Mouse (Mus musculus): Measurements from ENCODE around the gene Trpm8. TPM values are rescaled to one million over a fixed set of nuclear protein-coding genes. Genes with fewer than 3 reads are reported as not detected.

Gene Trpm8
- polyA plus RNA-seq, 1 experiment from 2014 or later: 0.01 TPM

- no peak for DNase-seq (ENCODE audit: low read depth, low spot score)
- no peak for TF ChIP-seq CTCF (IDR thresholded peaks at IDR 0.05)
- in situ Hi-C loops (cut with MboI; ENCODE audit: low pct_unique_long_range_greater_than_20kb): loop anchor here (25.0 kb wide), 1 partner anchor 462 kb away; no protein-coding TSS in a partner anchor
- ChIA-PET POLR2A (no interaction called here), CTCF (interaction anchor here (1.4 kb wide), 1 partner anchor 10 kb away, joined by 3 read pairs; no protein-coding TSS in a partner anchor)
- peaks cover 11% of the 10 kb centered on the region for H3K27me3 ChIP-seq
- no peak for ATAC-seq
These were observed 21.4 kb downstream of the Trpm8 start for GRCm38 (mm10) chr1:88298686-88299528.

GRCm38 (mm10) chr1:88299529-88299945 lies 22.1 kb downstream of the Trpm8 start:
- ATAC-seq: no peak
- in situ Hi-C loops (cut with MboI; ENCODE audit: low pct_unique_long_range_greater_than_20kb): loop anchor here (25.0 kb wide), 1 partner anchor 462 kb away; no protein-coding TSS in a partner anchor
- TF ChIP-seq CTCF (IDR thresholded peaks at IDR 0.05): no peak

GRCm38 (mm10) chr1:88300301-88301050 lies 23.0 kb downstream of the Trpm8 start:
- POLR2A ChIA-PET: no interaction called here
- no peak for TF ChIP-seq CTCF (IDR thresholded peaks at IDR 0.05)
- DNase-seq (ENCODE audit: low read depth, low spot score) (no peak), ATAC-seq (no peak)
- in situ Hi-C loops (cut with MboI; ENCODE audit: low pct_unique_long_range_greater_than_20kb): no loop called here
- CTCF ChIA-PET: interaction anchor here (1.4 to 2.2 kb wide), 3 partner anchors 8 to 11 kb away, joined by 3 to 10 read pairs (median 9); no protein-coding TSS in a partner anchor
- H3K27me3 ChIP-seq: peaks cover 15% of the 10 kb centered on the region

More at GRCm38 (mm10) chr1:88299529-88299945, 22.1 kb downstream of the Trpm8 start:
- no peak for DNase-seq (ENCODE audit: low read depth, low spot score)
- CTCF ChIA-PET: interaction anchor here (1.4 kb wide), 1 partner anchor 10 kb away, joined by 3 read pairs; no protein-coding TSS in a partner anchor
- peaks cover 13% of the 10 kb centered on the region for H3K27me3 ChIP-seq
- POLR2A ChIA-PET: no interaction called here

DNA sequence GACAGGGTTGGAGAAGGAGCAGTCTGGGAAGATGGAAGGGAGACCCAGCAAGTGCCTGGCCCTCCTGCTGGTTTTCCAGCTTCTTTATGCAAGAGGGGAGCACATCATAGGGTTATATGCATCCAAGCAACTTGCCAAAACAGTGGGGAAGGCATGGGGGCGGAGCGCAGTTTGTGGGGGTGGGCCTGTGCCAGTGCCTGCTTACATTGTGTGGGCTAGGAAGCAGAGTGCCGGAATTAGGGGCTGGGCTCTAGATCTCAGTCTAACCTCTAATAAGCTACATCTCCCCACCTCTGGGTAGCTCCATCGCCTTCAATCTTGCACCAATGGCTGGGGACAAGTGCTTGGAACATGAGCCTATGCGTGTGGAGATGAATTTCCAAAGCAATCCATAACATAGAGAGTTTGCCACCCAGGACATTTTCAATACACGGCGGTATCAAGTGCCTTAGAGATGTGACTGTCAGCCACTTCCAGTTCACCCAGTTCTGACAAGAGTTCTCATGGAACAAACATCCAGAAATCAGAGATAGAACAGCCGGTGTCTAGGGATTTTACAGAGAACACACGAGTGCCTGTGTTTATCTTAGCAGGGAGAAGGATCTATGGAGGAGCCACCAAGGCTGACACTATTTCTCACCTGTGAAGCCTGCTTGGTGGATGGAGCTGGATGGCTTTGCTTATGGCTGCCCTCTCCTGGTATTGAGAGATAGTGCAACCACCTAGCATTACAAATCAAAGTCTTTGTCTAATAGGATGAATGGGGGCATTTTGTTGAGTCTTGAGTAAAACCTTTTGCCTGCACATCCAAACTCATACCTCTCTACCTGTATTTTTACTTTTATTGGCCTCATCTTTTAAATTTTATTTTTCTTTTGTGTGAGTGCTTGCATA lies 23.9 kb downstream of the Trpm8 start:
- DNase-seq (ENCODE audit: low read depth, low spot score) (no peak), ATAC-seq (no peak)
- ChIA-PET POLR2A (interaction anchor here (1.6 kb wide), 1 partner anchor 9 kb away, joined by 4 read pairs; no protein-coding TSS in a partner anchor), CTCF (interaction anchor here (2.0 to 2.2 kb wide), 2 partner anchors 9 to 11 kb away, joined by 9 to 10 read pairs; no protein-coding TSS in a partner anchor)
- in situ Hi-C loops (cut with MboI; ENCODE audit: low pct_unique_long_range_greater_than_20kb): no loop called here
- peak; percentile 66 for TF ChIP-seq CTCF (IDR thresholded peaks at IDR 0.05)
- H3K27me3 ChIP-seq: peaks cover 12% of the 10 kb centered on the region

GRCm38 (mm10) chr1:88302057-88302740 lies 24.7 kb downstream of the Trpm8 start:
- peaks cover 16% of the 10 kb centered on the region for H3K27me3 ChIP-seq
- ChIA-PET CTCF (interaction anchor here (0.8 to 2.2 kb wide), 3 partner anchors 10 to 20 kb away, joined by 3 to 10 read pairs (median 9); no protein-coding TSS in a partner anchor), POLR2A (interaction anchor here (1.6 kb wide), 1 partner anchor 10 kb away, joined by 4 read pairs; no protein-coding TSS in a partner anchor)
- in situ Hi-C loops (cut with MboI; ENCODE audit: low pct_unique_long_range_greater_than_20kb): no loop called here
- TF ChIP-seq CTCF (IDR thresholded peaks at IDR 0.05): no peak
- ATAC-seq (no peak), DNase-seq (ENCODE audit: low read depth, low spot score) (no peak)

GRCm38 (mm10) chr1:88303762-88304161 lies 26.3 kb downstream of the Trpm8 start:
- ChIA-PET POLR2A (no interaction called here), CTCF (interaction anchor here (1.2 kb wide), 1 partner anchor 39 kb away, joined by 3 read pairs; no protein-coding TSS in a partner anchor)
- ATAC-seq (no peak), DNase-seq (ENCODE audit: low read depth, low spot score) (no peak)
- TF ChIP-seq CTCF (IDR thresholded peaks at IDR 0.05): no peak
- in situ Hi-C loops (cut with MboI; ENCODE audit: low pct_unique_long_range_greater_than_20kb): no loop called here
- peaks cover 13% of the 10 kb centered on the region for H3K27me3 ChIP-seq

GRCm38 (mm10) chr1:88304261-88304985 lies 27.0 kb downstream of the Trpm8 start:
- POLR2A ChIA-PET: no interaction called here
- in situ Hi-C loops (cut with MboI; ENCODE audit: low pct_unique_long_range_greater_than_20kb): no loop called here

DNA sequence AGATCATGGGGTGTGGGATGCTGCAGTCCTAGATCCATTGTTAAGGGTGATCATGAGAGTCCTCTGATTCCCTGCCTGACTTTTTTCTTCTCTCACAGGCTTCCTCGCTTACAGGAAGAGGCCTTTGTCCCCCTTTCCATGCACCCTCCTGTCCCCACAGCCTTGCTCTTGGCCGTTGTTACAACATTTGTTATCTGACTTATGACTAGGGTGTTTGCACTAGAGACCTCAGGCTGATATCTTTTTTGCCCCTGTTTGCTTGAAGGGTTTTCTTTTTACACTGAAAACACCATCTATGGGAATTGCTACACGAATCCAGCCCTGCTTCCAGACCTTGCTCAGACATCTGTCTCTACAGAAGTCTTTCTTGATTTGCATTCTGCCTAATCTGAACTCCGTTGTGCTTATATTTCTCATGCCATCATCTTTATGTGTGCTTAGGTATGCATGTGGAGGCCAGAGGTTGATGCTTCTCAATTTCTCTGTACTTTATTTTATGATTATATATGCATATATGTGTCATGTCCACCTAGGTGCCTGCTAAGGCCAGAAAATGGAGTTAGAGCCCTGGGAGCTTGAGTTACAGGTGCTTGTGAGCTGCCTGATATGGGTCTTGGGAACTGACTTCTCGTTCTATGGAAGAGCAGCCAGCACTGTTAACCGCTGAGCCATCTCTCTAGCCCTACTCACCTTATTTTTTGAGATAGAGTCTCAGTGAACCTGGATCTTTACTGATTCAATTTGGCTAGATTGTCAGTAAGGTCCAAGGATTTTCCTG lies 27.7 kb downstream of the Trpm8 start:
- in situ Hi-C loops (cut with MboI; ENCODE audit: low pct_unique_long_range_greater_than_20kb): no loop called here
- POLR2A ChIA-PET: no interaction called here
- DNase-seq (ENCODE audit: low read depth, low spot score) (no peak), ATAC-seq (no peak)
- TF ChIP-seq CTCF (IDR thresholded peaks at IDR 0.05): no peak
- peaks cover 23% of the 10 kb centered on the region for H3K27me3 ChIP-seq
- CTCF ChIA-PET: no interaction called here

More at GRCm38 (mm10) chr1:88304261-88304985, 27.0 kb downstream of the Trpm8 start:
- H3K27me3 ChIP-seq: peaks cover 20% of the 10 kb centered on the region
- no peak for DNase-seq (ENCODE audit: low read depth, low spot score)
- CTCF ChIA-PET: interaction anchor here (1.2 kb wide), 1 partner anchor 38 kb away, joined by 3 read pairs; no protein-coding TSS in a partner anchor
- ATAC-seq: no peak
- no peak for TF ChIP-seq CTCF (IDR thresholded peaks at IDR 0.05)
